Mouse (Mus musculus): Measurements from ENCODE around the gene Stat4.

DNA sequence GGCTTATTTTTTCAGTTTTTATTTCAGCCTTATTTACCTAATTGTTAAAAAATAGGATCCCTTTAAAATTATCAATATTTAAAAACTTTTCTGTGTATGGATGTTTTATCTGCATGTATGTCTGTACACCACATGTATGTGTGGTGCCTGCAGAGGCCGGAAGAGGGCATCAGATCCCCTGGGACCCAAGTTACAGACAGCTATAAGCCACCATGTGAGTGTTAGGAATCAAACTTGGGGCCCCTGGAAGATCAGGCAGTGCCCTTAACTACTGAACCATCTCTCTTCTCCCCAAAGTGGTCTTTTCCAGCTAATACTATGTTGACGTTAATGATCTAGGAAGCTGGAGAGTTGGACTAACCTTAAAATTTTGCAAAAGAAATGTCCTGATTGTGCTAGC lies 160.5 kb downstream of the Stat4 start:
- no peak for TF ChIP-seq POLR2A (IDR thresholded peaks at IDR 0.05; ENCODE audit: insufficient read depth, low read depth, low read length)
- no peak for TF ChIP-seq CTCF (IDR thresholded peaks at IDR 0.05; ENCODE audit: insufficient read depth, low read depth, low read length)

Data from olfactory bulb, adult 2 months (tissue).